Mouse (Mus musculus): Measurements from ENCODE around the gene Pla2g15. TPM values are rescaled to one million over a fixed set of nuclear protein-coding genes. Genes with fewer than 3 reads are reported as not detected.

The Pla2g15 gene
- total and polyA plus RNA-seq, 3 experiments: 4.0 to 9.4 TPM; not detected in 1

- Histone ChIP-seq H3K4me3 (ENCODE audit: control insufficient read depth in 1 of 2, insufficient read depth in 1 of 2, low read depth in 2 of 2, low read length in 2 of 2) (no peak overlapping the region), H3K36me3 (ENCODE audit: control insufficient read depth in 1 of 2, insufficient read depth in 2 of 2, low read length in 2 of 2) (peaks cover 0 to 19% of the 10 kb centered on the region in 2 experiments; a peak in 2 of 4 replicates), H3K27me3 (ENCODE audit: control insufficient read depth in 1 of 2, insufficient read depth in 2 of 2, low read length in 2 of 2) (peaks cover 0 to 7% of the 10 kb centered on the region in 2 experiments; a peak in 2 of 4 replicates), H3K27ac (ENCODE audit: control insufficient read depth, low read depth, low read length) (no peak overlapping the region), H3K4me1 (ENCODE audit: control insufficient read depth in 1 of 2, insufficient read depth in 2 of 2, low read length in 2 of 2) (peaks cover 5 to 22% of the 10 kb centered on the region in 2 experiments), H3K9me3 (replicated peaks; ENCODE audit: insufficient read depth, low read length) (no peaks in the 10 kb centered on the region), H3K79me2 (ENCODE audit: control insufficient read depth, insufficient read depth, low read length, poor library complexity) (no peaks in the 10 kb centered on the region; the same call in 1 of the 2 replicates), H3K9ac (ENCODE audit: control insufficient read depth, low read depth, low read length, poor library complexity, severe bottlenecking) (no peak overlapping the region)
- DNase-seq (ENCODE audit: low read depth, low spot score): no peak
- TF ChIP-seq POLR2A (IDR thresholded peaks at IDR 0.05; ENCODE audit: control insufficient read depth in 1 of 2, insufficient read depth in 1 of 2, low read depth in 1 of 2, low read length in 2 of 2, poor library complexity in 1 of 2) (no peak), USF2 (IDR thresholded peaks at IDR 0.05; ENCODE audit: borderline replicate concordance in 1 of 2, insufficient read depth in 1 of 2, low read depth in 1 of 2, low read length in 2 of 2) (no peak), MYB (IDR thresholded peaks at IDR 0.05; ENCODE audit: low read depth, low read length) (no peak), ZMIZ1 (IDR thresholded peaks at IDR 0.05; ENCODE audit: low read depth, low read length) (no peak), UBTF (IDR thresholded peaks at IDR 0.05; ENCODE audit: borderline replicate concordance, insufficient read depth, low read depth, low read length) (no peak), SMC3 (IDR thresholded peaks at IDR 0.05; ENCODE audit: low read depth, low read length) (no peak), ELF1 (IDR thresholded peaks at IDR 0.05; ENCODE audit: low read depth, low read length) (no peak), TBP (IDR thresholded peaks at IDR 0.05; ENCODE audit: low read depth, low read length) (no peak), MAX (IDR thresholded peaks at IDR 0.05; ENCODE audit: low read length) (no peak), EP300 (IDR thresholded peaks at IDR 0.05; ENCODE audit: low read depth in 1 of 2, low read length in 2 of 2) (no peak)
Measured at GRCm38 (mm10) chr8:106134751-106135571, 15.2 kb upstream of the Pla2g15 start.

DNA sequence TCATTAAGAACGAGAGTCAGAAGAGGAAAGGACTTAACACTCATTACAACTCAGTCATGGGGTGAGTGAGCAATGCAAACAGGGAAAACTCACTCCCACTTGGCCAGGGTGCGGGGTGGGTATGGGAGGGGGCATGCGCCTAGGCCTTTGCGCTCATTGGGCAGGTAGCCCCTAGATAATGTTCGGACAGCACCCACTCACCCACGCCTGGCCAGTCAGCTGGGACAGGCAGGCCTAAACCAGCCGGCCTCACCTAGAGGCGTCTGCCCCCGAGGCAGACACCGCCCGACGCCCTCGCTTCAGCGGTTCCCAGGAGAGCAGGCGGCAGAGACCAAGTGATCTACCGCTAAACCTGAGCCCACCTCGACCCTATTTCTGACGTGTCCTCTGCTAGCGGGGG is 14.5 kb upstream of the Pla2g15 start:
- Histone ChIP-seq H3K4me3 (ENCODE audit: control insufficient read depth in 1 of 2, insufficient read depth in 1 of 2, low read depth in 2 of 2, low read length in 2 of 2) (peak overlapping the region; percentile 45 to 60), H3K36me3 (ENCODE audit: control insufficient read depth in 1 of 2, insufficient read depth in 2 of 2, low read length in 2 of 2) (peaks cover 0 to 16% of the 10 kb centered on the region in 2 experiments; a peak in 2 of 4 replicates), H3K27me3 (ENCODE audit: control insufficient read depth in 1 of 2, insufficient read depth in 2 of 2, low read length in 2 of 2) (peaks cover 0 to 7% of the 10 kb centered on the region in 2 experiments; a peak in 2 of 4 replicates), H3K27ac (ENCODE audit: control insufficient read depth, low read depth, low read length) (no peak overlapping the region), H3K9ac (ENCODE audit: control insufficient read depth, low read depth, low read length, poor library complexity, severe bottlenecking) (peak overlapping the region; percentile 62), H3K9me3 (replicated peaks; ENCODE audit: insufficient read depth, low read length) (no peaks in the 10 kb centered on the region), H3K4me1 (ENCODE audit: control insufficient read depth in 1 of 2, insufficient read depth in 2 of 2, low read length in 2 of 2) (peaks cover 5 to 22% of the 10 kb centered on the region in 2 experiments), H3K79me2 (ENCODE audit: control insufficient read depth, insufficient read depth, low read length, poor library complexity) (no peaks in the 10 kb centered on the region)
- TF ChIP-seq POLR2A (IDR thresholded peaks at IDR 0.05; ENCODE audit: control insufficient read depth in 1 of 2, insufficient read depth in 1 of 2, low read depth in 1 of 2, low read length in 2 of 2, poor library complexity in 1 of 2): no peak
- no peak for TF ChIP-seq MAX (IDR thresholded peaks at IDR 0.05; ENCODE audit: low read length)
- no peak for TF ChIP-seq USF1 (IDR thresholded peaks at IDR 0.05; ENCODE audit: low read depth, low read length)
- TF ChIP-seq KAT2A (conservative IDR thresholded peaks at IDR 0.05; ENCODE audit: low read depth, low read length): no peak
- no peak for DNase-seq (ENCODE audit: low read depth, low spot score)
